16 mouse cellular contexts compared by ENCODE assay signal in the genomic region with DNA sequence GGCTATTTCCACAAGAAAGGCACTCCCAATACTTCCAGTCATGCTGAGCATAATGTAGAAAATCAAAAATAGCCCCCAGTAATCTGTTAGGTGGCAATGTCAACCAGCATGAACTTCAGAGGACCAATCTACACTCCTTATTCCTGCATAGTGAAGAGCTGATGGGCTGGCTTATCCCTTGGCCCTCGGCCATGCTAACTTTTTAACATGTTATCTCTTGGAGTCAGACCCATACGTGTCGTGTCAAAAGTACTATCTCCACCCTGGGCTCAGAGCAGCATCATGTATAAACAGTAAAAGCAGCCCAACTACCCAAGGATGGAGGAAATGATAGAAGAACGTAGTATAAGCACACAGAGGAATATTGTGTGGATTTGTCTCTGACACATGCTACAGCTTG. TPM values are rescaled to one million over a fixed set of nuclear protein-coding genes. Genes with fewer than 3 reads are reported as not detected.
A peak's percentile ranks its signal among the peaks of the same experiment; 100 is the strongest.
DNase-seq lines count a peak whose midpoint lies in the region; ATAC-seq and TF ChIP-seq lines count a peak whose summit lies in the region.
"Had no signal": no experiment of that assay in that cellular context is flagged by ENCODE, and none has a peak within 500 bp of the region (broad histone marks: within the 10 kb centered on the region; RNA-seq: fewer than 3 reads in every experiment).

No protein-coding gene starts in this region.

- 54% methylated on average over 4 of the region's 4 CpGs for WGBS in heart, embryonic 11.5 days (ENCODE audit: insufficient replicate concordance)
- WGBS in bone marrow, adult 2 months: 66% methylated on average over 4 of the region's 4 CpGs
- 73% methylated on average over 4 of the region's 4 CpGs for WGBS in intestine, postnatal 0 days

- H3K4me1 ChIP-seq in heart, embryonic 11.5 days (ENCODE audit: control insufficient read depth, insufficient read depth, low read length): peaks cover 8% of the 10 kb centered on the region
- H3K4me1 ChIP-seq in bone marrow, adult 2 months (ENCODE audit: control insufficient read depth, insufficient read depth, low read length): peaks cover 4% of the 10 kb centered on the region
- peaks cover 13% of the 10 kb centered on the region; the same call in 1 of the 2 replicates for H3K4me1 ChIP-seq in intestine, postnatal 0 days (replicated peaks; ENCODE audit: control insufficient read depth, insufficient read depth, low read length)

- no peaks in the 10 kb centered on the region for H3K36me3 ChIP-seq in heart, embryonic 11.5 days (ENCODE audit: control insufficient read depth, insufficient read depth, low read length)
- peaks cover 5% of the 10 kb centered on the region; the same call in 1 of the 2 replicates for H3K36me3 ChIP-seq in intestine, postnatal 0 days (ENCODE audit: control insufficient read depth, insufficient read depth)
- H3K36me3 ChIP-seq: limb, embryonic 10.5 days; lung, embryonic 15.5 days; midbrain, embryonic 10.5 days had no signal

- peak overlapping the region; percentile 18; the same call in 1 of the 2 replicates for H3K4me2 ChIP-seq in heart, embryonic 11.5 days
- no peak overlapping the region for H3K4me2 ChIP-seq in intestine, postnatal 0 days (replicated peaks; ENCODE audit: low read depth)
- H3K4me2 ChIP-seq: lung, embryonic 15.5 days had no signal

- H3K4me3 ChIP-seq in heart, embryonic 11.5 days (ENCODE audit: low read depth, low read length): no peak overlapping the region
- no peak overlapping the region for H3K4me3 ChIP-seq in bone marrow, adult 2 months (replicated peaks; ENCODE audit: control insufficient read depth, low read depth, low read length)
- H3K4me3 ChIP-seq in intestine, postnatal 0 days (ENCODE audit: low read depth, low read length): no peak overlapping the region
- H3K4me3 ChIP-seq: limb, embryonic 10.5 days; lung, embryonic 15.5 days; midbrain, embryonic 10.5 days had no signal

- no peak for DNase-seq in heart, postnatal 10 days
- no peak for DNase-seq in ovary, adult 18-20 months (ENCODE audit: low spot score)
- DNase-seq in cerebellum, adult 9-10 months: no peak
- no peak for DNase-seq in retina, embryonic 14.5 days (ENCODE audit: low spot score)
- DNase-seq: cerebellum, adult 8-10 months; embryo, embryonic 11 days; heart, postnatal 14 days; kidney, postnatal 14 days had no signal

- H3K27ac ChIP-seq in heart, embryonic 11.5 days (ENCODE audit: low read depth, low read length): peak overlapping the region; percentile 80
- H3K27ac ChIP-seq in bone marrow, adult 2 months (ENCODE audit: control insufficient read depth, insufficient read depth, low read depth, low read length, poor library complexity): peak overlapping the region; percentile 90; the same call in 1 of the 2 replicates
- H3K27ac ChIP-seq in intestine, postnatal 0 days (ENCODE audit: low read depth, low read length): peak overlapping the region; percentile 15; the same call in 1 of the 2 replicates
- H3K27ac ChIP-seq: limb, embryonic 10.5 days; lung, embryonic 15.5 days; midbrain, embryonic 10.5 days had no signal

- no peak for TF ChIP-seq POLR2A in bone marrow, adult 2 months (IDR thresholded peaks at IDR 0.05; ENCODE audit: borderline replicate concordance, control insufficient read depth, low read depth, low read length)

- intact Hi-C loops in heart, postnatal 10 days (cut with DNase I): no loop called here

- H3K9ac ChIP-seq in heart, embryonic 11.5 days (ENCODE audit: low read depth, low read length): no peak overlapping the region; the same call in 1 of the 2 replicates
- H3K9ac ChIP-seq in intestine, postnatal 0 days (ENCODE audit: low read depth, low read length): no peak overlapping the region
- H3K9ac ChIP-seq: lung, embryonic 15.5 days had no signal

- peaks cover 30% of the 10 kb centered on the region for H3K27me3 ChIP-seq in heart, embryonic 11.5 days (ENCODE audit: control insufficient read depth, insufficient read depth, low read length)
- H3K27me3 ChIP-seq in intestine, postnatal 0 days (replicated peaks; ENCODE audit: control insufficient read depth, insufficient read depth, low read length): no peaks in the 10 kb centered on the region

- no peaks in the 10 kb centered on the region for H3K9me3 ChIP-seq in heart, embryonic 11.5 days (replicated peaks; ENCODE audit: control insufficient read depth, low read length)
- H3K9me3 ChIP-seq in intestine, postnatal 0 days (ENCODE audit: control insufficient read depth): no peaks in the 10 kb centered on the region
- H3K9me3 ChIP-seq: limb, embryonic 10.5 days; lung, embryonic 15.5 days; midbrain, embryonic 10.5 days had no signal

- ATAC-seq in heart, embryonic 11.5 days (replicated peaks; ENCODE audit: insufficient number of reproducible peaks, low FRiP score, low TSS enrichment): peak; percentile 80
- ATAC-seq in intestine, postnatal 0 days: no peak
- peak; percentile 72 for ATAC-seq in megakaryocyte progenitor cell, adult 5-6 weeks (replicated peaks; ENCODE audit: poor library complexity)
- ATAC-seq: inflammation-experienced regulatory T-cells, adult 6 months had no signal

- TF ChIP-seq CTCF in bone marrow, adult 2 months (IDR thresholded peaks at IDR 0.05; ENCODE audit: control insufficient read depth, insufficient read depth, low read length): no peak
- TF ChIP-seq CTCF in intestine, postnatal 0 days (IDR thresholded peaks at IDR 0.05; ENCODE audit: low read depth): no peak

RNA-seq across cellular contexts. Expression of gene Fhdc1, which starts 9.1 kb away (rescaled TPM):
- polyA plus RNA-seq in heart, embryonic 11.5 days (2014; fragmentation: Nextera tagmentation; extraction: Ambion mirVana): 1.4 and 5.0 TPM in 2 replicates
- 1 to 10 TPM in 1 of 2 experiments, under 1 TPM in 1; 0.41 to 1.2 TPM for total RNA-seq in heart, postnatal 10 days (2021)
- 41.2 and 43.5 TPM in 2 replicates for polyA plus RNA-seq in bone marrow, adult 2 months (2011; ENCODE audit: insufficient read depth, insufficient read length, low replicate concordance, missing spikeins)
- 9.8 and 10.8 TPM in 2 replicates for polyA plus RNA-seq in intestine, postnatal 0 days (2015; fragmentation: Nextera tagmentation; extraction: Ambion mirVana)
- 0.22 and 2.2 TPM in 2 replicates for total RNA-seq in megakaryocyte progenitor cell, adult 5-6 weeks (2015)
- total RNA-seq in megakaryocyte progenitor cell, adult 5-6 weeks (2017): 0.74 and 0.79 TPM in 2 replicates

Comparison
In these comparisons a context has a peak if more than half of its experiments do, and no peak if none do; other contexts are left out.
1. H3K27ac ChIP-seq: peak in every context shown above with its lines; median percentile 90 in bone marrow, adult 2 months; 80 in heart, embryonic 11.5 days; 15 in intestine, postnatal 0 days.